Mouse (Mus musculus) induced T-regulatory cell, adult 2 months (primary cell): ENCODE results near the gene Gm4553.
"Not testable (repeated sequence)": the region's sequence is repeated elsewhere in the genome, so short reads cannot be mapped to it uniquely, and the experiment has no call there.

Experiments used
- DNase-seq: peaks from one replicate; pipeline ENCODE4 v3.0.0-alpha.2; 2012; ENCODE audit warnings: low read depth

Gene Gm4553

DNA sequence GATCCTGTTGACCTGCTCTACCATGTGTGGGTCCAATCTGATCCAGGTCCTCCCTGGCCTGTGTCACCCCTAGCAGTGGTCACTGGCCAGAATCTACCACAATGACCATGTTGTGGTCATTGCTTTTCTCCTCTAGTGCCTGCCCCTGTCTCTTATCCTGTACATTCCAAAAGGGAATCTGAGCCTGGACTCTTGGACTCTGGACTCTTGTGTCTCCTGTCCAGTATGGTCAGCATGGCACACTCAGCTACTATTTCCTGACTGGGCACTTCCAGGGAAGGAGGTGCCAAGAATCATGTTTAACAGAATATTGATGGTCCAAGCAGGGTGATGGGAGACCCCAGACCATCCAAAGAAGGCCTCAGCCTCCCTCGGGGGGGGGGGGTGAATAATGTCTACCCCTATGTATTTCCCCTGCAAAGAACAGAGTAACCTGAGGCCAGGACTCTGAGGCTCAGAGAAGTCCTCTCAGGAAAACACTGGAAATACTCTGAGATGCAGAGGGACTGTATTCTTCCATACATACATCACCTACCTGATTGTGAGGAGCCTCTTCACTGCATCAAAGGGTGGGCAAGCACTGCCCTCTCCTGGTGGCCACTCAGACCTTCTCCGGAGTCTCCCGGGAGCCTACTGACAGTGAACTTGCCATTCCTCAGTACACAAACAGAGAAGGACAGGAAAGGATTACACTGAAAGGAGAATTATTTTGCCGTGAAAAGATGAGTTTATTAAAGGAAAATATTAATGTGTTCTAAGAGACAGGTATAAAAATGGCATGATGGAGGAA lies 31.1 kb downstream of the Gm4553 start:
- DNase-seq, result no peak

GRCm38 (mm10) chr7:142128843-142129242 lies 36.7 kb downstream of the Gm4553 start:
- no peak for DNase-seq

GRCm38 (mm10) chr7:142120629-142121028 lies 44.9 kb downstream of the Gm4553 start, which contains the start of gene Gm45618:
Gene Gm45618 (minus strand): TSS chr7:142120729.
- not testable (repeated sequence) for DNase-seq

DNA sequence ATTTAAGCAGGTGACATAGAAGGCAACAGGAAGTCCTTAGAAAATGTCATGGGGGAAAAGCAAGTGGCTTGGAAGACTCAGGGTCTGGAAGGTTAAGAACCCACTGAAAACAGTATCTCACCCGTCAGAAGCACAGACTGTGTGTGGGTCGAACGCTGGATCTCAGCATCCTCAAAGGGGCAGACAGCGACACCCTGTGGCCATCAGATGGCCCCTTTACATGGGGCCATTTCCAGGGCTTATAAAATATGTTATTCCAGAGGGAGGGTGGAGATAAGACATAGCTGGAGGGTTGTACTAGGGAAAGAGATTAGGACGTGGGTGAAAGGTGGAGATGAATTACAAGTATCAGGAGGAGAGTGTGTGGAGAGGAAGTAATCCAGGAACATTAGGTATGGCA lies 45.9 kb downstream of the Gm4553 start:
- DNase-seq, result peak; percentile 21
